Mouse (Mus musculus) kidney, embryonic 14.5 days (tissue): Measurements from ENCODE around the gene Asic4. TPM values are rescaled to one million over a fixed set of nuclear protein-coding genes. Genes with fewer than 3 reads are reported as not detected.

Experiments used
- ATAC-seq: fragments of 200-750 bp; cut with Nextera tagmentation; 2 replicates; pipeline ENCODE4 v1.8.0; 2017; ENCODE audit warnings: moderate number of reproducible peaks, mild to moderate bottlenecking, moderate TSS enrichment, moderate library complexity; ENCODE audit not compliant: low FRiP score, low TSS enrichment
- H3K27ac ChIP-seq: fragments of 300-500 bp; sonication (generic); 2 replicates; pipeline ENCODE4 v1.5.1; 2014; ENCODE audit warnings: low read depth, mild to moderate bottlenecking, low read length, moderate library complexity, mixed read lengths
- H3K27me3 ChIP-seq: fragments of 300-500 bp; sonication (generic); 2 replicates; pipeline ENCODE4 v1.6.1; 2014; ENCODE audit warnings: mild to moderate bottlenecking, low read length; ENCODE audit not compliant: control insufficient read depth, insufficient read depth
- H3K36me3 ChIP-seq: fragments of 300-500 bp; sonication (generic); 2 replicates; pipeline ENCODE4 v1.6.1; 2014; ENCODE audit warnings: low read length, mixed read lengths; ENCODE audit not compliant: control insufficient read depth, insufficient read depth
- H3K4me1 ChIP-seq: fragments of 300-500 bp; sonication (generic); 2 replicates; pipeline ENCODE4 v1.6.1; 2014; ENCODE audit warnings: low read length, mixed read lengths; ENCODE audit not compliant: control insufficient read depth, insufficient read depth
- H3K4me2 ChIP-seq: fragments of 300-500 bp; sonication (generic); replicated peaks from 2 replicates; pipeline ENCODE4 v1.6.1; 2014; ENCODE audit warnings: low read depth, mild to moderate bottlenecking, low read length
- H3K4me3 ChIP-seq: fragments of 300-500 bp; sonication (generic); 2 replicates; pipeline ENCODE4 v1.5.1; 2014; ENCODE audit warnings: mild to moderate bottlenecking, low read length
- H3K9ac ChIP-seq: fragments of 300-500 bp; sonication (generic); 2 replicates; pipeline ENCODE4 v1.6.1; 2014; ENCODE audit warnings: low read depth, mild to moderate bottlenecking, low read length, moderate library complexity
- H3K9me3 ChIP-seq: fragments of 300-500 bp; sonication (generic); 2 replicates; pipeline ENCODE4 v1.6.1; 2016; ENCODE audit warnings: low read length; ENCODE audit not compliant: control insufficient read depth
- WGBS: fragments of 180-500 bp; shearing (Covaris S2); extraction: QIAGEN DNeasy Blood & Tissue Kit; methylation state at CpG from one replicate; pipeline ENCODE4 v1.1.7; 2014; 5-methylcytosine and 5-hydroxymethylcytosine counted together
- polyA plus RNA-seq: library from polyadenylated mRNA; unstranded; fragments of >200 nt; fragmentation: Nextera tagmentation; extraction: Ambion mirVana; gene quantifications from 2 replicates; pipeline ENCODE4 v1.2.1, GENCODE M21; 2014

Asic4 gene
- polyA plus RNA-seq: 0.32 and 0.41 TPM in 2 replicates

- Histone ChIP-seq H3K9me3 (no peaks in the 10 kb centered on the region), H3K4me2 (peak within 1 kb of the TSS; percentile 61), H3K27ac (no peak within 1 kb of the TSS), H3K4me1 (peaks cover 73% of the 10 kb centered on the region), H3K4me3 (peak within 1 kb of the TSS; percentile 27), H3K27me3 (peaks cover 33% of the 10 kb centered on the region), H3K9ac (peak within 1 kb of the TSS; percentile 53), H3K36me3 (no peaks in the 10 kb centered on the region)
- 2% methylated on average over 35 of the region's 35 CpGs for WGBS
- no peak for ATAC-seq
These were observed at the start of gene Asic4 for GRCm38 (mm10) chr1:75450314-75451005. Gene Asic4 (plus strand): TSS chr1:75450436.

- Histone ChIP-seq H3K4me2 (peak overlapping the region; percentile 51), H3K27me3 (no peaks in the 10 kb centered on the region), H3K9me3 (no peaks in the 10 kb centered on the region), H3K27ac (peak overlapping the region; percentile 84; the same call in 1 of the 2 replicates), H3K4me1 (peaks cover 28% of the 10 kb centered on the region), H3K9ac (peak overlapping the region; percentile 53), H3K4me3 (peak overlapping the region; percentile 26), H3K36me3 (peaks cover 45% of the 10 kb centered on the region)
- WGBS: 35% methylated on average over 6 of the region's 6 CpGs
- peak; percentile 24; the same call in 1 of the 2 replicates for ATAC-seq
These were observed 49.6 kb upstream of the Asic4 start for GRCm38 (mm10) chr1:75400493-75401115.

- no peak overlapping the region for H3K9ac ChIP-seq
- no peak overlapping the region for H3K4me3 ChIP-seq
- no peaks in the 10 kb centered on the region for H3K9me3 ChIP-seq
- H3K27ac ChIP-seq: no peak overlapping the region
- no peak for ATAC-seq
- 88% methylated on average over 3 of the region's 3 CpGs for WGBS
- H3K4me2 ChIP-seq: no peak overlapping the region
- H3K36me3 ChIP-seq: peaks cover 56% of the 10 kb centered on the region
- peaks cover 3% of the 10 kb centered on the region; the same call in 1 of the 2 replicates for H3K4me1 ChIP-seq
- H3K27me3 ChIP-seq: no peaks in the 10 kb centered on the region
These were observed 44.7 kb upstream of the Asic4 start for GRCm38 (mm10) chr1:75405547-75405946.

GRCm38 (mm10) chr1:75406173-75406572 is 44.1 kb upstream of the Asic4 start:
- 90% methylated on average over 15 of the region's 15 CpGs for WGBS
- Histone ChIP-seq H3K4me3 (no peak overlapping the region), H3K4me2 (no peak overlapping the region), H3K27me3 (no peaks in the 10 kb centered on the region), H3K9me3 (no peaks in the 10 kb centered on the region), H3K27ac (no peak overlapping the region), H3K9ac (no peak overlapping the region), H3K36me3 (peaks cover 57% of the 10 kb centered on the region), H3K4me1 (no peaks in the 10 kb centered on the region)
- ATAC-seq: no peak

- 88% methylated on average over 9 of the region's 9 CpGs for WGBS
- Histone ChIP-seq H3K9me3 (no peaks in the 10 kb centered on the region), H3K4me1 (no peaks in the 10 kb centered on the region), H3K36me3 (peaks cover 51% of the 10 kb centered on the region), H3K27ac (no peak overlapping the region), H3K27me3 (no peaks in the 10 kb centered on the region), H3K4me2 (no peak overlapping the region), H3K9ac (no peak overlapping the region), H3K4me3 (no peak overlapping the region)
- no peak for ATAC-seq
These were observed 43.2 kb upstream of the Asic4 start for GRCm38 (mm10) chr1:75407056-75407455.

GRCm38 (mm10) chr1:75408210-75408609 is 42.0 kb upstream of the Asic4 start:
- H3K27ac ChIP-seq: no peak overlapping the region
- peaks cover 40% of the 10 kb centered on the region for H3K36me3 ChIP-seq

GRCm38 (mm10) chr1:75409950-75410349 is 40.3 kb upstream of the Asic4 start:
- H3K9ac ChIP-seq: no peak overlapping the region
- H3K36me3 ChIP-seq: peaks cover 27% of the 10 kb centered on the region
- ATAC-seq: no peak
- no peak overlapping the region for H3K27ac ChIP-seq
- H3K27me3 ChIP-seq: no peaks in the 10 kb centered on the region
- H3K4me1 ChIP-seq: 0 out of 2 replicates have a peak, but pooled peaks cover 3% of the 10 kb centered on the region
- H3K4me2 ChIP-seq: no peak overlapping the region
- WGBS: 89% methylated on average over 7 of the region's 7 CpGs
- no peaks in the 10 kb centered on the region for H3K9me3 ChIP-seq
- H3K4me3 ChIP-seq: no peak overlapping the region

More at GRCm38 (mm10) chr1:75408210-75408609, 42.0 kb upstream of the Asic4 start:
- H3K4me1 ChIP-seq: 0 out of 2 replicates have a peak, but pooled peaks cover 3% of the 10 kb centered on the region
- H3K27me3 ChIP-seq: no peaks in the 10 kb centered on the region
- no peak overlapping the region for H3K4me2 ChIP-seq
- 77% methylated on average over 4 of the region's 4 CpGs for WGBS
- no peaks in the 10 kb centered on the region for H3K9me3 ChIP-seq
- no peak for ATAC-seq
- H3K9ac ChIP-seq: no peak overlapping the region
- H3K4me3 ChIP-seq: no peak overlapping the region

- H3K27me3 ChIP-seq: no peaks in the 10 kb centered on the region
- 92% methylated on average over 3 of the region's 3 CpGs for WGBS
- no peak overlapping the region for H3K9ac ChIP-seq
- peaks cover 30% of the 10 kb centered on the region; the same call in 1 of the 2 replicates for H3K36me3 ChIP-seq
- no peak overlapping the region for H3K4me2 ChIP-seq
- no peaks in the 10 kb centered on the region for H3K9me3 ChIP-seq
- 0 out of 2 replicates have a peak, but pooled peaks cover 3% of the 10 kb centered on the region for H3K4me1 ChIP-seq
- H3K4me3 ChIP-seq: no peak overlapping the region
- H3K27ac ChIP-seq: no peak overlapping the region
- no peak for ATAC-seq
These were observed 38.0 kb upstream of the Asic4 start for GRCm38 (mm10) chr1:75412196-75412595.

- no peak overlapping the region for H3K4me2 ChIP-seq
- no peaks in the 10 kb centered on the region for H3K9me3 ChIP-seq
- H3K4me1 ChIP-seq: 0 out of 2 replicates have a peak, but pooled peaks cover 3% of the 10 kb centered on the region
- no peak for ATAC-seq
- no peak overlapping the region for H3K27ac ChIP-seq
- H3K27me3 ChIP-seq: no peaks in the 10 kb centered on the region
- peaks cover 39% of the 10 kb centered on the region; the same call in 1 of the 2 replicates for H3K36me3 ChIP-seq
- H3K9ac ChIP-seq: no peak overlapping the region
- no peak overlapping the region for H3K4me3 ChIP-seq
- 70% methylated on average over 3 of the region's 3 CpGs for WGBS
These were observed 36.5 kb upstream of the Asic4 start for GRCm38 (mm10) chr1:75413749-75414148.
